25 mouse cellular contexts compared by ENCODE assay signal in genomic region chr14:117762934-117763333, GRCm38 (mm10).
A peak's percentile ranks its signal among the peaks of the same experiment; 100 is the strongest.
DNase-seq lines count a peak whose midpoint lies in the region; ATAC-seq lines count a peak whose summit lies in the region.
"Had no signal": no experiment of that assay in that cellular context is flagged by ENCODE, and none has a peak within 500 bp of the region (broad histone marks: within the 10 kb centered on the region; RNA-seq: fewer than 3 reads in every experiment).

No protein-coding gene starts in this region.

- no peaks in the 10 kb centered on the region for H3K27me3 ChIP-seq in neural tube, embryonic 11.5 days (ENCODE audit: control insufficient read depth, insufficient read depth, low read length)
- H3K27me3 ChIP-seq: CH12.LX; embryonic facial prominence, embryonic 12.5 days; forebrain, embryonic 13.5 days; forebrain, embryonic 15.5 days; Patski had no signal

- DNase-seq in neural tube, embryonic 11.5 days (ENCODE audit: low spot score) = no peak
- no peak for DNase-seq in neural tube, embryonic 10.5 days (ENCODE audit: extremely low spot score, low spot score)
- no peak for DNase-seq in heart, adult 9 months (ENCODE audit: low spot score in 2 of 2)
- DNase-seq in kidney, adult 8-10 months = no peak
- DNase-seq: adrenal gland, adult 2 months; adrenal gland, postnatal 10 days; adrenal gland, postnatal 25 days; B cell, adult 2 months; cerebellum, adult 11-12 months; cerebellum, adult 2 months; cerebellum, adult 9-10 months; cerebellum, postnatal 10 days; cerebellum, postnatal 25 days; embryo, embryonic 11 days; forebrain, postnatal 0 days had no signal

- no peak overlapping the region for H3K4me2 ChIP-seq in neural tube, embryonic 11.5 days (ENCODE audit: low read depth)
- H3K4me2 ChIP-seq: embryonic facial prominence, embryonic 12.5 days; forebrain, embryonic 13.5 days; forebrain, embryonic 15.5 days had no signal

- 48% methylated on average over 5 of the region's 5 CpGs for WGBS in neural tube, embryonic 11.5 days

- no peaks in the 10 kb centered on the region for H3K4me1 ChIP-seq in neural tube, embryonic 11.5 days (ENCODE audit: control insufficient read depth, insufficient read depth, low read length)

- no peak overlapping the region for H3K27ac ChIP-seq in neural tube, embryonic 11.5 days (ENCODE audit: low read depth, low read length)
- H3K27ac ChIP-seq: embryonic facial prominence, embryonic 12.5 days; forebrain, embryonic 13.5 days; forebrain, embryonic 15.5 days had no signal

- no peak overlapping the region for H3K9ac ChIP-seq in neural tube, embryonic 11.5 days (ENCODE audit: low read length)
- H3K9ac ChIP-seq: embryonic facial prominence, embryonic 12.5 days; forebrain, embryonic 13.5 days; forebrain, embryonic 15.5 days; forebrain, postnatal 0 days had no signal

- H3K4me3 ChIP-seq in neural tube, embryonic 11.5 days (ENCODE audit: low read depth, low read length) = no peak overlapping the region
- H3K4me3 ChIP-seq: embryonic facial prominence, embryonic 12.5 days; forebrain, embryonic 13.5 days; forebrain, embryonic 15.5 days had no signal

- peak; percentile 82; the same call in 1 of the 2 replicates for ATAC-seq in neural tube, embryonic 11.5 days (ENCODE audit: insufficient read depth, low FRiP score, low TSS enrichment)
- ATAC-seq in granulocyte monocyte progenitor cell, adult 5-6 weeks (replicated peaks; ENCODE audit: poor library complexity, severe bottlenecking) = peak; percentile 59
- ATAC-seq in megakaryocyte, adult 5-6 weeks (ENCODE audit: poor library complexity, severe bottlenecking) = peak; percentile 53
- ATAC-seq in activated CD4-positive, CD25-positive, alpha-beta regulatory T cell, adult 4 months = no peak
- ATAC-seq: CD4-positive, CD25-positive, alpha-beta regulatory T cell, adult 4 months; forebrain, embryonic 13.5 days; forebrain, embryonic 15.5 days; forebrain, postnatal 0 days; Patski had no signal

- no peaks in the 10 kb centered on the region for H3K9me3 ChIP-seq in neural tube, embryonic 11.5 days (ENCODE audit: control insufficient read depth, low read length)
- H3K9me3 ChIP-seq: embryonic facial prominence, embryonic 12.5 days; forebrain, embryonic 13.5 days; forebrain, embryonic 15.5 days had no signal

- H3K36me3 ChIP-seq in neural tube, embryonic 11.5 days (ENCODE audit: control insufficient read depth, insufficient read depth, low read length) = no peaks in the 10 kb centered on the region
- H3K36me3 ChIP-seq: embryonic facial prominence, embryonic 12.5 days; forebrain, embryonic 15.5 days; G1E had no signal
